Mouse (Mus musculus) liver, embryonic 14.5 days (tissue): Measurements from ENCODE around the gene Rhoa.

Experiments
- CTCF ChIP-seq: IDR thresholded peaks from 2 replicates; pipeline ENCODE4 v1.5.1; 2016; ENCODE audit warnings: antibody characterized with exemption, low read depth, control low read depth
- EP300 ChIP-seq: IDR thresholded peaks from 2 replicates; pipeline ENCODE4 v1.6.1; 2016; ENCODE audit warnings: antibody characterized with exemption, low read depth

DNA sequence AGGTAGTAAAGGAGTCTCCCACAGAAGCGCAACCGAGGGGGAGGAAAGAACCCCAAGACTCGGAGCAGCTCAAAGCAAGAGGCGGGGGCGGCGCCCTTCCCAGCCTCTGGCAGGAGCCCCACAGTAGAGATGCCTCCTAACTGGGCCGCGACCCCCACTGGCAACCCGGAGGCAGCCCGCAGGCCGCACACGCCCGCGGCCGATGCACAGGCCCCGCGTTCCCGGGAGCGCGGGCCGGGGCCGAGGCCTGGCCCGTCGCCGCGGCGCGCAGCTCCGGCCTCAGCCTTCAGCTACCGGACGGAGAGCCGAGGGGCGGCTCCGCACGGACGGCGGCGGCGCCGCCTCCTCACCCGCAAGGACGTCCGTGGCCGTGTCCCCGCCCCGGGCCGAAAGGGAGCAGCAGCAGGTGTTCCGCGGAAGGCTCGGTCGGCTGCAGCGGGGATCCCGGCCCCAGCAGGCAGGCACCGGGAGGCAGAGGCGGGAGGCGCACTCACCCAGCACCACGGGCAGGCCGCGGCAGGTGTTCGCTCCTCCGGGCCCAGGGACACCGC is 42.7 kb upstream of the Rhoa start:
- TF ChIP-seq CTCF (no peak), EP300 (no peak)
